Mouse (Mus musculus): ENCODE results near the gene Olfr995.

DNA sequence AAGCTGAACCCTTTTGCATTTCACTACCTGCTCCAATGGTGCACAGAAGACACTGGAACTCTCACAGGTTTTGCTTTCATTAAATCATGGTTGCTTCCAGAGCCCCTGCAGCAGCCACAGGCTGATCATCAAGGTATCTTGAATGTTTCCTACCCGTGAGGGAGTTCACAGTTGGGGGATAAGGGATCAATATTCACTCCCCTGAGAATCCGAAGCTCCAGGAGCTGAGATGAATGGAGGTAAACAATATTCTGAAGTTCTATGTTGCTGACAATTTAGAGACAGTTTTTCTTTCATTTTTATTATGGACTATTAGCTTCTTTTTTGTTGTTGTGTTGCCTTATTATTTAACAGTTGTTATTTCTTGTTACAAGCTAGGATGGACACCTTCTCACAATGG is 34.1 kb downstream of the Olfr995 start, which contains the start of gene Olfr992:
- TF ChIP-seq CTCF (conservative IDR thresholded peaks at IDR 0.05; ENCODE audit: insufficient read depth, insufficient read length, low read depth, low read length) = no peak
- no peak for TF ChIP-seq POLR2A (IDR thresholded peaks at IDR 0.05; ENCODE audit: low read depth, low read length)
